Mouse (Mus musculus): ENCODE results near the gene Kalrn.

DNA sequence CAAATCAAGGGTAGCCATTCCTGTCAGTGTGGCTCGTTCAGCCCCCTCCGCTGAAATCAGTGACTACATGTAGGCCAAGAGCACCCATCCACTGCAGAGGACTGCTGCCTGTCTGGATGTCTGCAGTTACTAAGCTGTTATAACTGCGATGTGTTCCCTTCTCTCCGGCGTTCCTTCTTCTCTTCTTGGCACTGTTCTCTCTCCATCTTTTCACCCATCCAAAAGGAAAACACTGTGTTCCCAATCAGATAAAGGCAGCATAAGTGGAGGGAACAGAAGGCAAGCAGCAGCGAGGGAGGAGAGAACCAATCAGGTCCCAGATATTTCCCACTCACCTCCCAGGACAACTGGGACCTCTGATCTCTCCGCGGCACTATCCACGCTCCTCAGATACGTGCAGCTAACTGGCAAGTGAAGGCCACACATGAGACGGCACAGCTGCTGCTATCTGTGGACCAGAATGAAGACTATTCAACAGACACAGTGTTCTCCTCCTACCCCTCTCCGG lies 56.4 kb downstream of the Kalrn start:
- TF ChIP-seq CTCF (IDR thresholded peaks at IDR 0.05; ENCODE audit: low read depth), result no peak
- no peak for TF ChIP-seq EP300 (IDR thresholded peaks at IDR 0.05; ENCODE audit: low read depth)

All from heart, postnatal 0 days (tissue).